Mouse (Mus musculus): Measurements from ENCODE around the gene Gm8237.
"Not testable (repeated sequence)": the region's sequence is repeated elsewhere in the genome, so short reads cannot be mapped to it uniquely, and the experiment has no call there.

Gm8237 gene

DNA sequence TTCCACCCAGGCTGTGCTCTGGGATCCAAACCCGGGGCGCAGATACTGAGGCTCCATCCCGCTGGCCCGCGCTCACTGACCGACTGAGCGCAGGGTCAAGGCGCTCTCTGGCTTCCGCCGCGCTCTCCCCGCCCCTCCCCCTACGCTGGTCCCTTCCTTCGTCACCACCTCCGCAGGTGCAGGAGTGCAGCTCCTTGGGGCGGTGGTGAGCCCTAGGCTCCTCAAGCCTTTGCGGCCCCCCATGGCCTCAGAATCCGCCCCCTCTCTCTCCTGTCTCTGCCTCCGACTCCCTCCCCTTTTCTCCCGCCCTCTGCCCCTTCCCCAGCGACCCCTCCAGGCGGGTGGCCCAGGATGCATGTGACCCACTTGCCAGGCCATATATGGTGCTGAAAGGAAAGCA is at the start of gene Gm8237:
Gm8237 (minus strand) TSS at position 142 of the 400 bp plus-strand sequence.
- DNase-seq (ENCODE audit: low read depth, low spot score) = not testable (repeated sequence)

DNA sequence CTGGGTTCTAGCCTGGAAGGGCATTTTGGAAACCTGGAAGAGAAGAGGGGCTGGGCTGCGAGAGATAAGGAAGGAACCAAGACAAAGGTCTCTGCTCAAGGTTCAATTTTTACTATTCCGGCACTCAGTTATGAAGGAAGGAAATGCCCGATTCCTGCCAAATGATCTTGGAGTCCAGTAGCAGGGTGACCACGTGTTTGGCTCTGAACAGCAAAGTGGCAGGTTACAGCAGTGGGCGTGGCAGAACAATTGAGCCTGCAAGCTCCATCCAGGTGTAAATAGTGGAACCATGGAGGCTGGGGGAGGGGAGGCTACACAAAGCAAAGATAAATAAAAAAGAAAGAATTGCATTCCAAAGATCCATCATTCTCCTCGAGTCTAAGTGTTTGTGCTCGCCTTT is 43.1 kb upstream of the Gm8237 start:
- DNase-seq (ENCODE audit: low read depth, low spot score) = not testable (repeated sequence)

DNA sequence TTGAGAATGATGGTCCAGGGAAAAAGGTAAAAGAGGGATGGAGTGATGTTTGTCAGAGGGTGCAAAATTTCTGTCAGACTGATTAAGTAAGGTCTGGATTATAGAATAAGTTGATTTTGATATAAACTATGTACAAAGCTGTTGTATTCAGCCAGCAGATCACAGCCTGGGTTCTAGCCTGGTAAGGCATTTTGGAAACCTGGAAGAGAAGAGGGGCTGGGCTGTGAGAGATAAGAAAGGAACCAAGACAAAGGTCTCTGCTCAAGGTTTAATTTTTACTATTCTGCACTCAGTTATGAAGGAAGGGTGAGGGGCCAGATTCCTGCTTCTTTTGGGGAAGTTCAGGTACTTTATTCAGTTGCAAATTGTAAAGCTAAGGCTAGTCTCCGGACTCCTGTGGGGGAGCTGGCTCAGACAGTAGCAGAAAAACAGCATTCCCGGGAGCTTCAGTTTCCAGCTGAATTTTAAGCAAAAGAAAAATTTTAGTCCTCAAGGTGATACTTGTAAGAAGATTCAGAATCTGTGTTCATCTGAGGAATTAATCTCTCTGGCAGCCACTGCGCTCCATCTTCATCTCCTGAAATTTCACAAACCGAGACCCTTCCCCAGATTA is 38.3 kb upstream of the Gm8237 start:
- DNase-seq (ENCODE audit: low read depth, low spot score) = not testable (repeated sequence)

GRCm38 (mm10) chr14:5913701-5914100 is 33.5 kb upstream of the Gm8237 start:
- not testable (repeated sequence) for DNase-seq (ENCODE audit: low read depth, low spot score)

- DNase-seq (ENCODE audit: low read depth, low spot score) = not testable (repeated sequence)
Measured at GRCm38 (mm10) chr14:5879791-5880190, 391 bp downstream of the Gm8237 start.

DNA sequence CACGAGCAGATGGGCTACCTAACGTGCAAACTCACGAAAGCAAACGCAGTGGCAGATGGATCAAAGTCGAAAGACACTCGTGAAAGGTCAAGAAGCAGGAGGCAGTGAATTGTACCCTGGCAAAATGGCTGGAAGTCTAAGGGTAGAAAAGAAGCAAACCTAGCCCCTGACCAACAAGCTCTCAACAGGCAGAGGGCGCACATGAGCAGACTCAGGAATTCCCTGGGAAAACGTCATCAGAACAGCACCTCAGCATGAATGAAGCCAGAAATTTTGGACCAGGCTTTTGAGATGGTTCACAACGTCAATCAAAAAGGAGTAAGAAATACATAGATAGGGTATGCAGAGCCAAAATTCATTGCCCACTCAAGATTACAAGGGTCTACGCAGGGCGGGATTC is 1.0 kb downstream of the Gm8237 start:
- not testable (repeated sequence) for DNase-seq (ENCODE audit: low read depth, low spot score)

- DNase-seq (ENCODE audit: low read depth, low spot score) = not testable (repeated sequence)
Measured at GRCm38 (mm10) chr14:5855911-5856310, 24.3 kb downstream of the Gm8237 start.

GRCm38 (mm10) chr14:5830229-5830628 is 50.0 kb downstream of the Gm8237 start, which contains the start of gene Gm3424:
Gene Gm3424, minus strand, starts transcription at chr14:5830329.
- DNase-seq (ENCODE audit: low read depth, low spot score) = not testable (repeated sequence)

DNA sequence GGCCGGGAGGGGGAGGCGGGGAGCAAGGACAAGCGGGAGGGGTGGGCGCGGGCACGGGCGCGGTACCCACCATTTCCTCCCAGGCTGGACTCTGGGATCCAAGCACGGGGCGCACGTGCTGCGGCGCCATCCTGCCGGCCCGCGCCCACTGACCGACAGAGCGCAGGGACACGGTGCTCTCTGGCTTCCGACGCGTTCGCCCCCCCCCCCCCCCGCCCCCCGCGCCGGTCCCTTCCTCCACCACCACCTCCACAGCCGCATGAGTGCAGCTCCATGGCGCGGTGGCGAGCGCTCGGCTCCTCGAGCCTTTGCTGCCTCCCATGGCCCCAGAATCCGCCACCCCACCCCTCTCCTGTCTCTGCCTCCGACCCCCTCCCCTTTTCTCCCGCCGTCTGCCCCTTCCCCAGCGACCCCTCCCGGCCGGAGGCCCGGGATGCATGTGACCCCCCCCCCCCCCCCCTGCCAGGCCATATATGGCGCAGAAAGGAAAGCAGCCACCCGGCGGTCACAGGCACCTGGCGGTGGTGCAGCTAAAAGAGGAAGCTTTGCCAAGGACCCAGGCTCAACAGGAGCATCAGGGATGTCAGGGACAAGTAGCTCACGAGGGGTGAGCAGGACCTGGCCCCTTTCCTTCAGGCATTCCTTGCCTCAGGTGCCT is 67.4 kb downstream of the Gm8237 start:
- DNase-seq (ENCODE audit: low read depth, low spot score) = not testable (repeated sequence)
